Mouse (Mus musculus): ENCODE results near the gene Pip5k1b. TPM values are rescaled to one million over a fixed set of nuclear protein-coding genes. Genes with fewer than 3 reads are reported as not detected.

Pip5k1b gene
- polyA plus RNA-seq, 1 experiment from 2014 or later, result 1.2 TPM

DNA sequence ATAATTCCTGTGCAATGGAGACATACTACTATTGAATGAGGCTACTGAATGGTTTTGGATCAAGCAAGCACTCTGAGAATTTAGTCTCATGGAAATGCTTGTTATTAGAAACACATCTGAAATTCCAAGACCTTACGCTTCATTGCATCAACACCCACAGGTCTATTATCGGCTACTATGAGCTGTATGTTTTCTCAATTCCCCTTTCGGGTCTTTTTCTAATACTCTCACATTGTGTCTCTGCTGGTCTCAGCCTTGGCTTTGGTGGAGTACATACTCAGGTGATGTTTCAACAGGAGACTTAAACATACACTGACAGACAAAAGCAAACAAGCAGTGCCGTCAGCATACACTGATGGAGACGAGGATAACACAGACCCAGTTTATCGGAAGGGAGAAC lies 187.3 kb downstream of the Pip5k1b start:
- DNase-seq (ENCODE audit: low spot score), result no peak
- Histone ChIP-seq H3K36me3 (replicated peaks) (no peaks in the 10 kb centered on the region), H3K9me3 (no peaks in the 10 kb centered on the region), H3K4me1 (peaks cover 17% of the 10 kb centered on the region), H3K27ac (replicated peaks) (no peak overlapping the region), H3K4me3 (no peak overlapping the region), H3K27me3 (replicated peaks; ENCODE audit: low read depth, poor library complexity, severe bottlenecking) (no peaks in the 10 kb centered on the region)
- WGBS, result 84% methylated on average over 6 of the region's 6 CpGs

- DNase-seq (ENCODE audit: low spot score), result no peak
- Histone ChIP-seq H3K4me1 (peaks cover 18% of the 10 kb centered on the region), H3K27ac (replicated peaks) (no peak overlapping the region), H3K27me3 (replicated peaks; ENCODE audit: low read depth, poor library complexity, severe bottlenecking) (no peaks in the 10 kb centered on the region), H3K36me3 (replicated peaks) (no peaks in the 10 kb centered on the region), H3K4me3 (no peak overlapping the region), H3K9me3 (no peaks in the 10 kb centered on the region)
- 88% methylated on average over 4 of the region's 4 CpGs for WGBS
Observed at GRCm38 (mm10) chr19:24367722-24368121, 187.9 kb downstream of the Pip5k1b start.

- no peak overlapping the region for H3K4me3 ChIP-seq
- peaks cover 14% of the 10 kb centered on the region for H3K4me1 ChIP-seq
- no peaks in the 10 kb centered on the region for H3K36me3 ChIP-seq (replicated peaks)
- no peaks in the 10 kb centered on the region for H3K9me3 ChIP-seq
- DNase-seq (ENCODE audit: low spot score), result no peak
- H3K27me3 ChIP-seq (replicated peaks; ENCODE audit: low read depth, poor library complexity, severe bottlenecking), result no peaks in the 10 kb centered on the region
- H3K27ac ChIP-seq (replicated peaks), result no peak overlapping the region
- WGBS, result 93% methylated on average over 1 of the region's 1 CpGs
Observed at GRCm38 (mm10) chr19:24366747-24367146, 188.9 kb downstream of the Pip5k1b start.

- no peaks in the 10 kb centered on the region for H3K27me3 ChIP-seq (replicated peaks; ENCODE audit: low read depth, poor library complexity, severe bottlenecking)
- H3K27ac ChIP-seq (replicated peaks), result no peak overlapping the region
- no peaks in the 10 kb centered on the region for H3K36me3 ChIP-seq (replicated peaks)
- no peak for DNase-seq (ENCODE audit: low spot score)
- no peak overlapping the region for H3K4me3 ChIP-seq
- H3K4me1 ChIP-seq, result peaks cover 10% of the 10 kb centered on the region
- no peaks in the 10 kb centered on the region for H3K9me3 ChIP-seq
- WGBS, result 54% methylated on average over 8 of the region's 8 CpGs
Observed at GRCm38 (mm10) chr19:24362626-24363321, 192.9 kb downstream of the Pip5k1b start.

- peaks cover 22% of the 10 kb centered on the region for H3K4me1 ChIP-seq
- no peak for DNase-seq (ENCODE audit: low spot score)
- H3K36me3 ChIP-seq (replicated peaks), result no peaks in the 10 kb centered on the region
- WGBS, result 88% methylated on average over 9 of the region's 9 CpGs
- H3K9me3 ChIP-seq, result no peaks in the 10 kb centered on the region
- no peak overlapping the region for H3K4me3 ChIP-seq
- no peak overlapping the region for H3K27ac ChIP-seq (replicated peaks)
- no peaks in the 10 kb centered on the region for H3K27me3 ChIP-seq (replicated peaks; ENCODE audit: low read depth, poor library complexity, severe bottlenecking)
Observed at GRCm38 (mm10) chr19:24359270-24359669, 196.4 kb downstream of the Pip5k1b start.

GRCm38 (mm10) chr19:24352298-24352959 lies 203.2 kb downstream of the Pip5k1b start:
- no peaks in the 10 kb centered on the region for H3K9me3 ChIP-seq
- no peak overlapping the region for H3K4me3 ChIP-seq
- no peaks in the 10 kb centered on the region for H3K27me3 ChIP-seq (replicated peaks; ENCODE audit: low read depth, poor library complexity, severe bottlenecking)
- H3K4me1 ChIP-seq, result peaks cover 12% of the 10 kb centered on the region
- WGBS, result 87% methylated on average over 5 of the region's 5 CpGs
- no peak overlapping the region for H3K27ac ChIP-seq (replicated peaks)
- no peaks in the 10 kb centered on the region for H3K36me3 ChIP-seq (replicated peaks)
- DNase-seq (ENCODE audit: low spot score), result no peak

DNA sequence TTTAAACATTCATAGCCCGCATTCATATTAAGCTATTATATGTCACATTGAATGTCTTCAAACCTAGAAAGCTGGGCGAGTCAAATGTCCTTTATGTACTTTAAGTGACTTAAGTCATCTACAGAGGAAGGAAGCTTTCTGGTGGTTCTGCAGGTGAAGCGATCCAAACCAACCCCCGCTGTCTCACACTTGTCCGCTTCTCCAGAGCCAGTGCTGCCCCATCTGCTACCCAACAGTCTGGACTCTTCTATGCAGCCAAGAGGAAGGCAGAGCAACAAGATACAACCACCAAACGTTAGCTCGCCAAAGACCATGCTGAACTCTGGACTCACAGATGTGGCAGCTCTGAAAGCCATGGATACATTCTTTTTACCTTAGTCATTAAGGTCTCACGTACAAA lies 211.2 kb downstream of the Pip5k1b start:
- no peak overlapping the region for H3K4me3 ChIP-seq
- WGBS, result 92% methylated on average over 8 of the region's 8 CpGs
- no peak overlapping the region for H3K27ac ChIP-seq (replicated peaks)
- H3K27me3 ChIP-seq (replicated peaks; ENCODE audit: low read depth, poor library complexity, severe bottlenecking), result no peaks in the 10 kb centered on the region
- H3K36me3 ChIP-seq (replicated peaks), result no peaks in the 10 kb centered on the region
- DNase-seq (ENCODE audit: low spot score), result no peak
- no peaks in the 10 kb centered on the region for H3K4me1 ChIP-seq
- H3K9me3 ChIP-seq, result no peaks in the 10 kb centered on the region

- WGBS, result 86% methylated on average over 5 of the region's 5 CpGs
- Histone ChIP-seq H3K27ac (replicated peaks) (no peak overlapping the region), H3K4me3 (no peak overlapping the region), H3K27me3 (replicated peaks; ENCODE audit: low read depth, poor library complexity, severe bottlenecking) (no peaks in the 10 kb centered on the region), H3K9me3 (no peaks in the 10 kb centered on the region), H3K36me3 (replicated peaks) (no peaks in the 10 kb centered on the region), H3K4me1 (no peaks in the 10 kb centered on the region)
- no peak for DNase-seq (ENCODE audit: low spot score)
Observed at GRCm38 (mm10) chr19:24342786-24343185, 212.9 kb downstream of the Pip5k1b start.

- no peaks in the 10 kb centered on the region for H3K27me3 ChIP-seq (replicated peaks; ENCODE audit: low read depth, poor library complexity, severe bottlenecking)
Observed at GRCm38 (mm10) chr19:24336370-24337076, 219.1 kb downstream of the Pip5k1b start.

DNA sequence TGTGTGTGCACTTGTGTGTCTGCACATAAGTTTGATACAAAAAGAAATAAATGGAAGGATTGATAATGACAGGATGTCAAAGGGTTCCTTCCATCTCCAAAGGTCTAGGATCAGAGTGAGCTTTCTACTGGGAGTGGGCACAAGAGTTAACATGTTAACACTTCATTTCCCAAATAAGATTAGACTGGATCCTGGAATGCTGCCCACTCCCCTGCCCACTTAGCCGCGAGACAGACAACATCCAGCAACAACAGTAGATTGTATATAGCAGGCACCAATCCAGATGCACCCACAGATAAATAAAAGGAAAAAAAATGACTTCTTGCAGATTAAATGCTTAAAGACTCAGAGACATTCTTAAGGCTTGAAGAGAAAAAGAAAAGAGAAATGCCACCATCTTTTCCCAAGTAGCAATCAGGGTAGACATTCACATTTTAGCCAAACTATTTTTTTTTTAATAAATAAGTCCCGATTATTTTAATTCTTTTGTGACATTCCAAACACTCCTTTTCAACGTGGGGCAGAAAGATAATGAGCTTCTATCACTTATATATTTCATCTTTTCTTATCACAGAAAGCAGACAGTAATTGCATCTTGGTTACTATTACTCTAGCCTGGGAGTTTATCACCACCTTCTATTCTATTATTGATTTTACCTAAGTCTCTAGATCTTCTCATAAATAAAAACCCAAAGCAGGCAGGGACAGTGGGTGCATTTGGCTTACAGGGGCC lies 219.9 kb downstream of the Pip5k1b start:
- no peak for DNase-seq (ENCODE audit: low spot score)
- WGBS, result 80% methylated on average over 4 of the region's 4 CpGs

More at GRCm38 (mm10) chr19:24336370-24337076, 219.1 kb downstream of the Pip5k1b start:
- Histone ChIP-seq H3K9me3 (no peaks in the 10 kb centered on the region), H3K4me1 (0 out of 2 replicates have a peak, but pooled peaks cover 4% of the 10 kb centered on the region), H3K36me3 (replicated peaks) (no peaks in the 10 kb centered on the region), H3K27ac (replicated peaks) (no peak overlapping the region), H3K4me3 (no peak overlapping the region)
- no peak for DNase-seq (ENCODE audit: low spot score)
- 68% methylated on average over 12 of the region's 12 CpGs for WGBS

DNA sequence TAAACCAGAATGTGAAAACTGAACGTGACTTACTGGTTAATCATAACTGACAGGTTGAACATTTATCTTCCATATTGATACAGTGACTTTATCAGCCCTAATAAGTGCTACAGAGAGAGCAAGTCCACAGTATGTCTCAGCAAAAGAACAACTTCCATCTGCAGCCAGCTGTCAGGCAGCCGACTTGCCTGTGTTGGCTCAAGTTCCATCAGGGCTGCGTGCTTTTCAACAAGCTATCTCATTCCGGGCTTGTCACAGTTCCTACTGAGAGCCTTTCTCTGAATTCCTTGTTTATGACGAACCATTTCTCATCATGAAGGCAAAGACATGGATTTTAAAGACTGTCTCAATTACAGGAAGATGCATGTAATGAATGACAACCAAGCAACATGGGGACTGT lies 222.7 kb downstream of the Pip5k1b start:
- DNase-seq (ENCODE audit: low spot score), result no peak
- no peak overlapping the region for H3K27ac ChIP-seq (replicated peaks)
- H3K27me3 ChIP-seq (replicated peaks; ENCODE audit: low read depth, poor library complexity, severe bottlenecking), result no peaks in the 10 kb centered on the region
- H3K9me3 ChIP-seq, result no peaks in the 10 kb centered on the region
- H3K4me1 ChIP-seq, result 0 out of 2 replicates have a peak, but pooled peaks cover 4% of the 10 kb centered on the region
- no peak overlapping the region for H3K4me3 ChIP-seq
- H3K36me3 ChIP-seq (replicated peaks), result no peaks in the 10 kb centered on the region
- WGBS, result 75% methylated on average over 5 of the region's 5 CpGs

More for the DNA sequence above, 219.9 kb downstream of the Pip5k1b start:
- Histone ChIP-seq H3K9me3 (no peaks in the 10 kb centered on the region), H3K27ac (replicated peaks) (no peak overlapping the region), H3K27me3 (replicated peaks; ENCODE audit: low read depth, poor library complexity, severe bottlenecking) (no peaks in the 10 kb centered on the region), H3K36me3 (replicated peaks) (no peaks in the 10 kb centered on the region), H3K4me3 (no peak overlapping the region), H3K4me1 (0 out of 2 replicates have a peak, but pooled peaks cover 4% of the 10 kb centered on the region)

DNA sequence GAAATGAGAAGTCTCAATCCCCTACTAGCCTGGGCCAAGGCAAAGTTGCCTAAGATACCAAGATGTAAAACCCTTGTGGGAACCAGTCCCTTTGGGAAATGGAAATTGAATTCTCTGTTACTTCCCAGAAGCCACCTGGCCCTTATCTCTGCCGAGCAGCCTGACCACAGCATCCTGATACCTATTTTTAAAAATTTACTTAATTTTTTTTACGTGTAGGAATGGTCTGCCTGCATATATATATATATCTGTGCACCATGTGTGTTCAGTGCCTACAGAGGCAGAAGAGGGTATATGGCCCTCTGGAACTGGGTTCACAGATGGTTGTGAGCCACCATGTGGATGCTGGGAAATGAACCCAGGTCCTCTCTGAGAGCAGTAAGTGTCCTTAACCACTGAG lies 224.4 kb downstream of the Pip5k1b start:
- Histone ChIP-seq H3K36me3 (replicated peaks) (no peaks in the 10 kb centered on the region), H3K9me3 (no peaks in the 10 kb centered on the region), H3K27ac (replicated peaks) (no peak overlapping the region), H3K4me1 (peaks cover 8% of the 10 kb centered on the region), H3K27me3 (replicated peaks; ENCODE audit: low read depth, poor library complexity, severe bottlenecking) (no peaks in the 10 kb centered on the region), H3K4me3 (no peak overlapping the region)
- 85% methylated on average over 2 of the region's 2 CpGs for WGBS
- no peak for DNase-seq (ENCODE audit: low spot score)

All from embryonic facial prominence, embryonic 10.5 days (tissue).